Mouse (Mus musculus) spleen, adult 2 months (tissue): Measurements from ENCODE around the gene Adcy4.

Experiments
- CTCF ChIP-seq: fragments of 200-500 bp; IDR thresholded peaks from 2 replicates; pipeline ENCODE4 v1.5.1; 2011; ENCODE audit warnings: mild to moderate bottlenecking, inconsistent platforms; ENCODE audit not compliant: insufficient read depth, insufficient read length, insufficient replicate concordance; ENCODE audit errors: extremely low read depth
- POLR2A ChIP-seq: fragments of 200-500 bp; IDR thresholded peaks from 2 replicates; pipeline ENCODE4 v1.6.1; 2011; ENCODE audit warnings: low read depth, low read length, inconsistent platforms

DNA sequence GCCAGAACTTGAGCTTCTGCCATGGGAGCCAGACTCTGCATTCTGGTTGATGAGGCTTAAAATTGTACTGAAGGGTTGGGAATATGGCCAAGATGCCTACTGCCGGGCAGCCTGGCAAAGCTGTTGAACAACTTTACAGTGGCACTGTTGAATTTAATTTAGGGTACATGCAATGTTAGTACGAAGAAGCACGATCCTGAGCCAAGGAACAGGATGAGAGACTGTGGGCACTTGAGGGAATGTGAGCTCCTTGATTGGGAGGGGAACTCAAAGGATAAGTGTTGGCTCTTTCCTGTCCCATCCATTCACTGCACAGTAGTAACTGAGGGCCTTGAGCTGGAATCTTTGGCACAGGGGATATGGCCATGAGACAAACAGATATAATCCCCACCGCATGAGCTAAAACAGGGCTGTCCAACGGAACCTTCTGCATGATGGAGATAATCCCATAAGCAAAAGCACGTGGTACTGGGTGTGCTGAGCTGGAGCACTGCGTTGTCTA is 53.3 kb downstream of the Adcy4 start:
- TF ChIP-seq CTCF (no peak), POLR2A (no peak)
